Mouse (Mus musculus): Measurements from ENCODE around the gene Rhbdl3.

Rhbdl3 gene

DNA sequence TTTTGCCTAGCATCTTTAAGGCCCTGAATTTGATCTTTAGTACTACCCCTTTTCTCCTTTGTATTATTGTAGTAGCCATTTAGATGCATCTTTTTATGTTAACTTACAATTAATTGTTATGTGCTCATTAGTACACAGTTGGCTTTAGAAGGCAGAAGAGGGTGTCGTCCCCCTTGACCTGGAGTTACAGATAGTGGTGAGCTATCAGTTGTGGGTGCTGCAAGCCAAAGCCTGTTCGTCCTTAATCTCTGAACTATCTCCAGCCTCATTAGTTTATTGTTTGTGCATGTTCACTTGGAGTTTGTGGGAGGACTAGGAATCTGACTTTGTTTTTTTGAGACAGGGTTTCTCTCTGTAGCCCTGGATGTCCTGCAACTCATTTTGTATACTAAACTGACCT, 86.1 kb downstream of the Rhbdl3 start:
- no peak for DNase-seq

DNA sequence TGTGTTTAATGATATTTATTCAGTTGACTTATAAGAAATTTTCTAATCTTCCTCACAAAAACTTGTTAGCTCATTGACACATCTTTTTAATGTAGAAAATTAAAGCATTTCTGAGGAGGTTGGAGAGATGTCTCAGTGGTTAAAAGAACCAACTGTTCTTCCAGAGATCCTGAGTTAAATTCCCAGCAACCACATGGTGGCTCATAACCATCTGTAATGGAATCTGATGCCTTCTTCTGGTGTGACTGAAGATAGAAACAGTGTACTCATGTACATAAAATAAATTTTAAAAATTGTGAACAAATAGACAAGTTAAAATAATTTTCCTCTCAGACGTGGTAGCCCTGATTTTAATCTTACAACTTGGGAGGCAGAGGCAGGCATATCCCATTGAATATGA, 89.2 kb downstream of the Rhbdl3 start:
- no peak for DNase-seq

DNA sequence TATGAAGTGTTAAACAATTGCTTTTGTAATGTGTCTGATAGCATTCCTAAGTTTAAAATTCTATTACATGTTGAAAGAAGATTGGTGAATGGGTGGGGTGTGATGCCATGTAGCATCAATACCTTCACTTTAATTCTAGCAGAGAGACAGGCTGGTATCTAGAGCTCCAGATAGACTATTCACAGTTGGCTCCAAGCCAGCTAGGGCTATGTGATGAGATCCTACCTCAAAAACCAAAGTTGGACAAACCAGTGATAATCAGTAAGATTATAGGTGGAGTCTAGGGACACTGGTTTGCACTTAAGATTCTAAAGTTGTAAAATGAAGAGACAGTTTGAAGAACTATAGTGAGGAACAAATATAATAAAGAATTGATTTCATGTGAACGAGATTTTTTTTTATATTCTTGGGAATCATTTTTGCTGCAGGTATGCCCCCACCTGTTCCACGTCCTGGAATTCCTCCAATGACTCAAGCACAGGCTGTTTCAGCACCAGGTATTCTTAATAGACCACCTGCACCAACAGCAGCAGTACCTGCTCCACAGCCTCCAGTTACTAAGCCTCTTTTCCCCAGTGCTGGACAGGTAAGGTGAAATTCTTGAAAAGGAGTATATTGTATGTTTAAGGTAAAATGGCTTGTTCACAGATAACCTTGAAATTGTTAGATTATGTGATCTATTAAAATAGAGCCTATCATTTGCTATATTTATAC, 90.9 kb downstream of the Rhbdl3 start:
- no peak for DNase-seq

DNA sequence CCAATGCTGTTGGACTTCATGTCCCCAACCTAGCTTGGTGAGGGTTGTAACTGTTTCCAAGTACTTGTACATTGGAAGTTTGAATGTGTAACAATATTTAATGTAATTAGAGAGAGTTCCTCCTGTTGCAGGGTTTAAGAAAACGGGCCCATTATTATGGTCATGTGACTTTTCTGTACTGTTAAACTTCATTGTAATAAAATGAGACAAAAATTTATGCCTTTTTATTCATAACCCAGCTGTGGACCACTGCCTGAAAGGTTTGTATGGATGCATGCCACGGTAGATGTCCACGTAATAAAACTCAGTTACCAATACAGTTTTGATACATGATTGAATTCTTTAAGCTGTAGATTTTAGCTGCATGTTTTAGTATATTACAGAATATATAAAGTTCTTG, 95.2 kb downstream of the Rhbdl3 start:
- DNase-seq = no peak

DNA sequence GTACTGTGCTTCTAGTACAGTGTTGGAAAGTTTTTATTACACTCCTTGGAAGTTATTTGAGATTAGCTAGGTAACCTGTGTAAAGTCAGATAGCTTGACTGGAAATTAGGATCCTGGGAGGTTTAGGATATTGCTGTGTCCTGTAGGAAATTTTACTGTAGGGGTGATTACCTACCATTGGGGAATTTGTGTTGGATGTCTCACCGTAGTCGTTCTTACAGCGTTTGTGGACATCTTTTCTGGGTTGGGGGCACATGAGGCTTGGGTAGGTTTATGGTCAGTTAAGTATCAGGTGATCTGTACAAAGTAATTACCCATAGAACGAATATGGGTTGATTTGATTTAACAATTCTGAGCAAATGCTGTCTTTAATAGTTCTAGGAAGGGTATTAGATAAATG, 95.9 kb downstream of the Rhbdl3 start:
- no peak for DNase-seq
